Mouse (Mus musculus) heart, postnatal 25 days (tissue): ENCODE measurements around the gene Tln2. TPM values are rescaled to one million over a fixed set of nuclear protein-coding genes. Genes with fewer than 3 reads are reported as not detected.
A peak's percentile ranks its signal among the peaks of the same experiment; 100 is the strongest.

Experiments
- DNase-seq: peaks from one replicate; pipeline ENCODE4 v3.0.0; 2022; ENCODE audit warnings: low spot score
- intact Hi-C: fragments of 180-260 bp; cut with DNase I; formaldehyde crosslinking; loops from one replicate; pipeline ENCODE4 v1.15.1; 2025
- total RNA-seq, 2 experiments: library from RNA; stranded (reverse); gene quantifications; 2 replicates each; pipeline ENCODE4 v1.2.3; 2021

Gene Tln2
- total RNA-seq, 2 experiments from 2014 or later: 89.4 to 91.5 TPM

GRCm38 (mm10) chr9:67549811-67550501 lies 9.5 kb downstream of the Tln2 start:
- no peak for DNase-seq
- intact Hi-C loops: loop anchor here (5.0 kb wide), 1 partner anchor 82 kb away; no protein-coding TSS in a partner anchor

GRCm38 (mm10) chr9:67549332-67549731 lies 10.2 kb downstream of the Tln2 start:
- intact Hi-C loops: loop anchor here (5.0 kb wide), 1 partner anchor 83 kb away; no protein-coding TSS in a partner anchor
- peak; percentile 66 for DNase-seq

- no peak for DNase-seq
- intact Hi-C loops: loop anchor here (5.0 kb wide), 1 partner anchor 86 kb away; no protein-coding TSS in a partner anchor
These were observed 12.9 kb downstream of the Tln2 start for GRCm38 (mm10) chr9:67546650-67547049.

GRCm38 (mm10) chr9:67545794-67546193 lies 13.7 kb downstream of the Tln2 start:
- intact Hi-C loops: loop anchor here (5.0 kb wide), 1 partner anchor 87 kb away; no protein-coding TSS in a partner anchor
- no peak for DNase-seq

GRCm38 (mm10) chr9:67544783-67545182 lies 14.7 kb downstream of the Tln2 start:
- intact Hi-C loops: loop anchor here (5.0 kb wide), 1 partner anchor 88 kb away; no protein-coding TSS in a partner anchor
- no peak for DNase-seq

GRCm38 (mm10) chr9:67541948-67542347 lies 17.6 kb downstream of the Tln2 start:
- no peak for DNase-seq
- intact Hi-C loops: no loop called here

GRCm38 (mm10) chr9:67539776-67540706 lies 19.5 kb downstream of the Tln2 start:
- intact Hi-C loops: no loop called here
- no peak for DNase-seq

- DNase-seq: no peak
- intact Hi-C loops: no loop called here
These were observed 25.1 kb downstream of the Tln2 start for GRCm38 (mm10) chr9:67534420-67534819.

GRCm38 (mm10) chr9:67533260-67533659 lies 26.2 kb downstream of the Tln2 start:
- intact Hi-C loops: no loop called here
- no peak for DNase-seq

GRCm38 (mm10) chr9:67532631-67533030 lies 26.9 kb downstream of the Tln2 start:
- no peak for DNase-seq
- intact Hi-C loops: no loop called here

- no peak for DNase-seq
- intact Hi-C loops: no loop called here
These were observed 29.9 kb downstream of the Tln2 start for GRCm38 (mm10) chr9:67529600-67529999.

- no peak for DNase-seq
- intact Hi-C loops: no loop called here
These were observed 31.8 kb downstream of the Tln2 start for GRCm38 (mm10) chr9:67527726-67528125.

- intact Hi-C loops: no loop called here
- DNase-seq: no peak
These were observed 37.8 kb downstream of the Tln2 start for GRCm38 (mm10) chr9:67521736-67522135.

- intact Hi-C loops: no loop called here
- no peak for DNase-seq
These were observed 50.0 kb downstream of the Tln2 start for GRCm38 (mm10) chr9:67509510-67509909.

GRCm38 (mm10) chr9:67504669-67505260 lies 54.7 kb downstream of the Tln2 start:
- intact Hi-C loops: no loop called here

GRCm38 (mm10) chr9:67501801-67502200 lies 57.7 kb downstream of the Tln2 start:
- DNase-seq: no peak
- intact Hi-C loops: no loop called here

More at GRCm38 (mm10) chr9:67504669-67505260, 54.7 kb downstream of the Tln2 start:
- no peak for DNase-seq

GRCm38 (mm10) chr9:67496368-67496767 lies 63.1 kb downstream of the Tln2 start:
- intact Hi-C loops: no loop called here
- DNase-seq: no peak

- DNase-seq: no peak
- intact Hi-C loops: no loop called here
These were observed 64.2 kb downstream of the Tln2 start for GRCm38 (mm10) chr9:67495350-67495749.

- intact Hi-C loops: no loop called here
- peak; percentile 24 for DNase-seq
These were observed 65.5 kb downstream of the Tln2 start for GRCm38 (mm10) chr9:67493876-67494552.

GRCm38 (mm10) chr9:67489370-67489769 lies 70.1 kb downstream of the Tln2 start:
- intact Hi-C loops: no loop called here
- DNase-seq: no peak
